Mouse (Mus musculus) spleen, postnatal 4 days (tissue): Measurements from ENCODE around the gene Sdccag8.

Source experiments
- DNase-seq, 2 experiments: peaks; one replicate each; pipeline ENCODE4 v3.0.0; 2022; ENCODE audit warnings: low spot score in 2 of 2

The Sdccag8 gene

GRCm38 (mm10) chr1:177048773-177049172 is 234.3 kb downstream of the Sdccag8 start:
- no peak for DNase-seq

GRCm38 (mm10) chr1:177051366-177051963 is 237.0 kb downstream of the Sdccag8 start:
- no peak for DNase-seq

- DNase-seq: no peak
Measured at GRCm38 (mm10) chr1:177054891-177055290, 240.4 kb downstream of the Sdccag8 start.

- DNase-seq: no peak
Measured at GRCm38 (mm10) chr1:177061761-177062160, 247.3 kb downstream of the Sdccag8 start.

- no peak for DNase-seq
Measured at GRCm38 (mm10) chr1:177065732-177066131, 251.3 kb downstream of the Sdccag8 start.

- no peak for DNase-seq
Measured at GRCm38 (mm10) chr1:177067123-177067646, 252.7 kb downstream of the Sdccag8 start.

- DNase-seq: no peak
Measured at GRCm38 (mm10) chr1:177069161-177069560, 254.7 kb downstream of the Sdccag8 start.
